Mouse (Mus musculus): Measurements from ENCODE around the gene Ntrk1.

GRCm38 (mm10) chr3:87764506-87764905, 30.5 kb downstream of the Ntrk1 start:
- TF ChIP-seq CEBPB (IDR thresholded peaks at IDR 0.05; ENCODE audit: insufficient read depth, poor library complexity, severe bottlenecking), result no peak
- TF ChIP-seq USF1 (IDR thresholded peaks at IDR 0.05; ENCODE audit: low read depth), result no peak
- TF ChIP-seq POLR2A (IDR thresholded peaks at IDR 0.05; ENCODE audit: insufficient read length, low read depth), result no peak
- TF ChIP-seq TCF3 (IDR thresholded peaks at IDR 0.05; ENCODE audit: insufficient read length, low read depth), result no peak
- no peak for TF ChIP-seq MYOG (IDR thresholded peaks at IDR 0.05; ENCODE audit: control insufficient read depth in 1 of 3, insufficient read depth in 1 of 3, insufficient read length in 2 of 3, low read depth in 2 of 3)
- no peak for TF ChIP-seq MAX (IDR thresholded peaks at IDR 0.05; ENCODE audit: low read depth)
- no peak for TF ChIP-seq MYOD1 (IDR thresholded peaks at IDR 0.05; ENCODE audit: control insufficient read depth in 1 of 3, insufficient read length in 2 of 3, low read depth in 2 of 3)
- no peak for TF ChIP-seq E2F4 (IDR thresholded peaks at IDR 0.05; ENCODE audit: insufficient read depth)
- no peak for TF ChIP-seq TCF12 (IDR thresholded peaks at IDR 0.05; ENCODE audit: insufficient read depth, poor library complexity, severe bottlenecking)
